Mouse (Mus musculus) v-Abl transformed pro-B cells (cell line): Measurements from ENCODE around the gene Tspoap1.

ENCODE experiments used
- in situ Hi-C, 2 experiments: fragments of 400-800 bp; cut with MboI; formaldehyde crosslinking; loops; one replicate each; pipeline ENCODE4 v1.15.1; 2025; ENCODE audit not compliant: unreplicated experiment in 2 of 2

Tspoap1 gene

GRCm38 (mm10) chr11:87790088-87790487, 29.7 kb downstream of the Tspoap1 start:
- in situ Hi-C loops = no loop called here

GRCm38 (mm10) chr11:87793460-87793859, 33.1 kb downstream of the Tspoap1 start, which contains the start of gene Mpo:
Gene Mpo (plus strand): TSS chr11:87793581.
- in situ Hi-C loops = no loop called here

- in situ Hi-C loops = loop anchor here (10.0 kb wide), 1 partner anchor 83 kb away; no protein-coding TSS in a partner anchor
Measured at GRCm38 (mm10) chr11:87801711-87802275, 41.5 kb downstream of the Tspoap1 start.

- in situ Hi-C loops = loop anchor here (10.0 kb wide), 1 partner anchor 82 kb away; no protein-coding TSS in a partner anchor
Measured at GRCm38 (mm10) chr11:87802621-87803020, 42.3 kb downstream of the Tspoap1 start.

GRCm38 (mm10) chr11:87805448-87805847, 45.1 kb downstream of the Tspoap1 start:
- in situ Hi-C loops = loop anchor here (10.0 kb wide), 1 partner anchor 79 kb away; no protein-coding TSS in a partner anchor

- in situ Hi-C loops = loop anchor here (10.0 kb wide), 1 partner anchor 77 kb away; no protein-coding TSS in a partner anchor
Measured at GRCm38 (mm10) chr11:87807433-87807832, 47.1 kb downstream of the Tspoap1 start.

- in situ Hi-C loops = loop anchor here (10.0 kb wide), 1 partner anchor 77 kb away; no protein-coding TSS in a partner anchor
Measured at GRCm38 (mm10) chr11:87808236-87808635, 47.9 kb downstream of the Tspoap1 start.

GRCm38 (mm10) chr11:87811396-87811795, 51.1 kb downstream of the Tspoap1 start:
- in situ Hi-C loops = no loop called here

GRCm38 (mm10) chr11:87814831-87815230, 54.5 kb downstream of the Tspoap1 start:
- in situ Hi-C loops = no loop called here

GRCm38 (mm10) chr11:87816707-87817442, 56.5 kb downstream of the Tspoap1 start:
- in situ Hi-C loops = no loop called here

GRCm38 (mm10) chr11:87817443-87817773, 57.1 kb downstream of the Tspoap1 start:
- in situ Hi-C loops = no loop called here

- in situ Hi-C loops = no loop called here
Measured at GRCm38 (mm10) chr11:87821502-87821901, 61.2 kb downstream of the Tspoap1 start.

GRCm38 (mm10) chr11:87828239-87828900, 68.0 kb downstream of the Tspoap1 start, which contains the start of gene Lpo:
Gene Lpo (minus strand): TSS chr11:87828289.
- in situ Hi-C loops = no loop called here
